Mouse (Mus musculus): Measurements from ENCODE around the gene Usp53. TPM values are rescaled to one million over a fixed set of nuclear protein-coding genes. Genes with fewer than 3 reads are reported as not detected.

Usp53 gene
- polyA plus RNA-seq, 1 experiment: 19.5 TPM

GRCm38 (mm10) chr3:122974833-122975232 lies 9.5 kb downstream of the Usp53 start:
- H3K27me3 ChIP-seq (ENCODE audit: control insufficient read depth, insufficient read depth, low read length, poor library complexity, severe bottlenecking): no peaks in the 10 kb centered on the region
- H3K4me3 ChIP-seq (ENCODE audit: low read depth, low read length): no peak overlapping the region
- H3K27ac ChIP-seq (ENCODE audit: insufficient read depth, low read length): no peak overlapping the region
- no peak overlapping the region for H3K9ac ChIP-seq (ENCODE audit: low read depth, poor library complexity, severe bottlenecking)
- no peaks in the 10 kb centered on the region for H3K4me1 ChIP-seq (ENCODE audit: control insufficient read depth, insufficient read depth, low read length)
- no peaks in the 10 kb centered on the region for H3K9me3 ChIP-seq (replicated peaks; ENCODE audit: control insufficient read depth, insufficient read depth, low read length, poor library complexity, severe bottlenecking)
- TF ChIP-seq EP300 (IDR thresholded peaks at IDR 0.05; ENCODE audit: insufficient read depth, low read depth, low read length) (no peak), POLR2A (IDR thresholded peaks at IDR 0.05; ENCODE audit: insufficient read depth, low read length) (no peak), CTCF (IDR thresholded peaks at IDR 0.05; ENCODE audit: low read depth, low read length) (no peak)
- peaks cover 9% of the 10 kb centered on the region for H3K36me3 ChIP-seq (ENCODE audit: control insufficient read depth, insufficient read depth, low read length, poor library complexity, severe bottlenecking)

- TF ChIP-seq EP300 (IDR thresholded peaks at IDR 0.05; ENCODE audit: insufficient read depth, low read depth, low read length): no peak
- no peak for TF ChIP-seq POLR2A (IDR thresholded peaks at IDR 0.05; ENCODE audit: insufficient read depth, low read length)
- TF ChIP-seq CTCF (IDR thresholded peaks at IDR 0.05; ENCODE audit: low read depth, low read length): no peak
- no peak overlapping the region for H3K27ac ChIP-seq (ENCODE audit: insufficient read depth, low read length)
- H3K9ac ChIP-seq (ENCODE audit: low read depth, poor library complexity, severe bottlenecking): no peak overlapping the region
- H3K27me3 ChIP-seq (ENCODE audit: control insufficient read depth, insufficient read depth, low read length, poor library complexity, severe bottlenecking): no peaks in the 10 kb centered on the region
- no peak overlapping the region for H3K4me3 ChIP-seq (ENCODE audit: low read depth, low read length)
- H3K9me3 ChIP-seq (replicated peaks; ENCODE audit: control insufficient read depth, insufficient read depth, low read length, poor library complexity, severe bottlenecking): no peaks in the 10 kb centered on the region
- peaks cover 8% of the 10 kb centered on the region for H3K36me3 ChIP-seq (ENCODE audit: control insufficient read depth, insufficient read depth, low read length, poor library complexity, severe bottlenecking)
- no peaks in the 10 kb centered on the region for H3K4me1 ChIP-seq (ENCODE audit: control insufficient read depth, insufficient read depth, low read length)
These were observed 12.0 kb downstream of the Usp53 start for GRCm38 (mm10) chr3:122972126-122972822.

DNA sequence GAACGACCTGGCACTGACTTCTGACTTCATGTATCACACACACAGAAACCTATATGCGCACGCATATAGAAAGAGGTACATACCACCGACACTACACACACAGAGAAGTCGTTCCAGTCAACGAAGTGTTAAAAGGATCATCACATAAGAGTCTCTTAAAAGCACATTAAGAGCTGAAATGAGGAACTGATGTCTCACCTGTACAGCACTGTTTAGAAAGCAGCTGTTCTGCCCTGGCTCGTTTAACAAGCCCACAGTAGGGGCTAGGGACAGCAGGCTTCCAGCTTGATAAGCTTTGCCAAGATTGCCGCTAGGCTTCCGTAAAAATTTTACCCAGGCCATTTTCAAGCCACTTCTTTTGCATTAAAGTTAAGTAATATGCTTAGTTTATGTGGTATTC lies 15.9 kb downstream of the Usp53 start:
- no peak overlapping the region for H3K27ac ChIP-seq (ENCODE audit: insufficient read depth, low read length)
- peaks cover 11% of the 10 kb centered on the region for H3K36me3 ChIP-seq (ENCODE audit: control insufficient read depth, insufficient read depth, low read length, poor library complexity, severe bottlenecking)
- H3K4me3 ChIP-seq (ENCODE audit: low read depth, low read length): no peak overlapping the region
- no peaks in the 10 kb centered on the region for H3K4me1 ChIP-seq (ENCODE audit: control insufficient read depth, insufficient read depth, low read length)
- H3K9me3 ChIP-seq (replicated peaks; ENCODE audit: control insufficient read depth, insufficient read depth, low read length, poor library complexity, severe bottlenecking): no peaks in the 10 kb centered on the region
- no peak overlapping the region for H3K9ac ChIP-seq (ENCODE audit: low read depth, poor library complexity, severe bottlenecking)
- no peaks in the 10 kb centered on the region for H3K27me3 ChIP-seq (ENCODE audit: control insufficient read depth, insufficient read depth, low read length, poor library complexity, severe bottlenecking)
- no peak for TF ChIP-seq EP300 (IDR thresholded peaks at IDR 0.05; ENCODE audit: insufficient read depth, low read depth, low read length)
- TF ChIP-seq CTCF (IDR thresholded peaks at IDR 0.05; ENCODE audit: low read depth, low read length): no peak
- no peak for TF ChIP-seq POLR2A (IDR thresholded peaks at IDR 0.05; ENCODE audit: insufficient read depth, low read length)

- H3K4me1 ChIP-seq (ENCODE audit: control insufficient read depth, insufficient read depth, low read length): no peaks in the 10 kb centered on the region
- TF ChIP-seq CTCF (IDR thresholded peaks at IDR 0.05; ENCODE audit: low read depth, low read length) (no peak), POLR2A (IDR thresholded peaks at IDR 0.05; ENCODE audit: insufficient read depth, low read length) (no peak), EP300 (IDR thresholded peaks at IDR 0.05; ENCODE audit: insufficient read depth, low read depth, low read length) (no peak)
These were observed 20.0 kb downstream of the Usp53 start for GRCm38 (mm10) chr3:122964301-122964700.

DNA sequence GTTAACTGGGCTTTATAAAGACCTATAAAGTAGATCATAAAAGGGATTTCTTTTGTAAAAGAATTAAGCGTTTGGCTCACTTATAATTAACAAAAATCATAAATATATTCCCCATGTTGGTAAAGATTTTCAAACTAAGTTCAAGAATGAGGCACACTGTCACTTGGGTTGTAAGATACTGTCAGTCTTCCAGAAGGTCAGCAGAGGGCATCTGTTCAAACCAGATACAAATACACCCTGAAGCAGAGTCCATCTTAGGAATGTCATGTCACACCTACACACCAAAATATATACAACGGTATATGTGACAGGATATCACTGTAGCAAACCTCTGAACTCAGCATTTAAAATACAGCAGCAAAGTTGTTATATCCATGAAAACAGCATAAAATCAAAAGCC lies 34.2 kb downstream of the Usp53 start:
- no peaks in the 10 kb centered on the region for H3K9me3 ChIP-seq (replicated peaks; ENCODE audit: control insufficient read depth, insufficient read depth, low read length, poor library complexity, severe bottlenecking)
- no peak overlapping the region for H3K9ac ChIP-seq (ENCODE audit: low read depth, poor library complexity, severe bottlenecking)
- H3K27ac ChIP-seq (ENCODE audit: insufficient read depth, low read length): no peak overlapping the region
- no peak overlapping the region for H3K4me3 ChIP-seq (ENCODE audit: low read depth, low read length)
- peaks cover 15% of the 10 kb centered on the region for H3K36me3 ChIP-seq (ENCODE audit: control insufficient read depth, insufficient read depth, low read length, poor library complexity, severe bottlenecking)
- no peak for TF ChIP-seq CTCF (IDR thresholded peaks at IDR 0.05; ENCODE audit: low read depth, low read length)
- H3K27me3 ChIP-seq (ENCODE audit: control insufficient read depth, insufficient read depth, low read length, poor library complexity, severe bottlenecking): no peaks in the 10 kb centered on the region
- no peaks in the 10 kb centered on the region for H3K4me1 ChIP-seq (ENCODE audit: control insufficient read depth, insufficient read depth, low read length)

More at GRCm38 (mm10) chr3:122964301-122964700, 20.0 kb downstream of the Usp53 start:
- Histone ChIP-seq H3K36me3 (ENCODE audit: control insufficient read depth, insufficient read depth, low read length, poor library complexity, severe bottlenecking) (peaks cover 17% of the 10 kb centered on the region), H3K9ac (ENCODE audit: low read depth, poor library complexity, severe bottlenecking) (no peak overlapping the region), H3K9me3 (replicated peaks; ENCODE audit: control insufficient read depth, insufficient read depth, low read length, poor library complexity, severe bottlenecking) (no peaks in the 10 kb centered on the region), H3K4me3 (ENCODE audit: low read depth, low read length) (no peak overlapping the region), H3K27me3 (ENCODE audit: control insufficient read depth, insufficient read depth, low read length, poor library complexity, severe bottlenecking) (no peaks in the 10 kb centered on the region), H3K27ac (ENCODE audit: insufficient read depth, low read length) (no peak overlapping the region)

GRCm38 (mm10) chr3:122943387-122943890 lies 40.9 kb downstream of the Usp53 start:
- H3K4me3 ChIP-seq (ENCODE audit: low read depth, low read length): no peak overlapping the region
- no peak overlapping the region for H3K27ac ChIP-seq (ENCODE audit: insufficient read depth, low read length)
- H3K36me3 ChIP-seq (ENCODE audit: control insufficient read depth, insufficient read depth, low read length, poor library complexity, severe bottlenecking): peaks cover 2% of the 10 kb centered on the region
- H3K4me1 ChIP-seq (ENCODE audit: control insufficient read depth, insufficient read depth, low read length): no peaks in the 10 kb centered on the region
- TF ChIP-seq POLR2A (IDR thresholded peaks at IDR 0.05; ENCODE audit: insufficient read depth, low read length): no peak
- TF ChIP-seq EP300 (IDR thresholded peaks at IDR 0.05; ENCODE audit: insufficient read depth, low read depth, low read length): no peak
- TF ChIP-seq CTCF (IDR thresholded peaks at IDR 0.05; ENCODE audit: low read depth, low read length): no peak
- no peak overlapping the region for H3K9ac ChIP-seq (ENCODE audit: low read depth, poor library complexity, severe bottlenecking)
- no peaks in the 10 kb centered on the region for H3K9me3 ChIP-seq (replicated peaks; ENCODE audit: control insufficient read depth, insufficient read depth, low read length, poor library complexity, severe bottlenecking)
- H3K27me3 ChIP-seq (ENCODE audit: control insufficient read depth, insufficient read depth, low read length, poor library complexity, severe bottlenecking): no peaks in the 10 kb centered on the region
